ENCODE assay signal across 21 mouse cellular contexts in the genomic region with DNA sequence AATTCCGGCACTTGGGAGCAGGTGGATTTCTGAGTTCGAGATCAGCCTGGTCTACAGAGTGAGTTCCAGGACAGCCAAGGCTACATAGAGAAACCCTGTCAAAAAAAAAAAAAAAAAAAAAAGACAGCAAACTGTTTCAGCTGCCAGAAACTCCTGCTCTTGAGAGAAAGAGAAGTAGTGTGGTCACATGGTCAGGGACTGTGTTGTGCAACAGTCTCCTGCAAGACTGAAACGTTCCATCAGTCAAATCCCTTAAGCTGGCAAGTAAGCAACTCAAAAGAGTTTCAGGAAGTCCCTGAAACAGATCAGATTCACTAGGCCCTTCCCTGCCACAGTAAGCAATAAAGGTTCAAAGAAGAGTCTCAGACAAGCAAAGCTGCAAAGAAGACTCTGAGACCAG. TPM values are rescaled to one million over a fixed set of nuclear protein-coding genes. Genes with fewer than 3 reads are reported as not detected.
DNase-seq lines count a peak whose midpoint lies in the region; ATAC-seq and TF ChIP-seq lines count a peak whose summit lies in the region.
"Had no signal": no experiment of that assay in that cellular context is flagged by ENCODE, and none has a peak within 500 bp of the region (broad histone marks: within the 10 kb centered on the region; RNA-seq: fewer than 3 reads in every experiment).

No protein-coding gene starts in this region.

- WGBS in heart, embryonic 11.5 days (ENCODE audit: insufficient replicate concordance) = 66% methylated on average over 3 of the region's 3 CpGs
- 65% methylated on average over 3 of the region's 3 CpGs for WGBS in lung, adult 2 months
- WGBS in neural tube, embryonic 15.5 days = 75% methylated on average over 3 of the region's 3 CpGs

- H3K4me3 ChIP-seq in heart, embryonic 11.5 days (ENCODE audit: low read depth, low read length) = no peak overlapping the region
- no peak overlapping the region for H3K4me3 ChIP-seq in lung, adult 2 months (replicated peaks; ENCODE audit: extremely low read depth, low read depth, low read length)
- H3K4me3 ChIP-seq in neural tube, embryonic 15.5 days (replicated peaks) = no peak overlapping the region
- H3K4me3 ChIP-seq: liver, embryonic 13.5 days; megakaryocyte, embryonic 14.5 days; stomach, embryonic 15.5 days had no signal

- no peak for TF ChIP-seq POLR2A in lung, adult 2 months (IDR thresholded peaks at IDR 0.05; ENCODE audit: borderline replicate concordance, extremely low read depth, low read depth, low read length)

- no peak overlapping the region for H3K9ac ChIP-seq in heart, embryonic 11.5 days (ENCODE audit: low read depth, low read length)
- no peak overlapping the region for H3K9ac ChIP-seq in neural tube, embryonic 15.5 days (replicated peaks)
- H3K9ac ChIP-seq: liver, embryonic 13.5 days; stomach, embryonic 15.5 days had no signal

- H3K9me3 ChIP-seq in heart, embryonic 11.5 days (replicated peaks; ENCODE audit: control insufficient read depth, low read length) = no peaks in the 10 kb centered on the region
- no peaks in the 10 kb centered on the region for H3K9me3 ChIP-seq in neural tube, embryonic 15.5 days (replicated peaks)
- H3K9me3 ChIP-seq: liver, embryonic 13.5 days; stomach, embryonic 15.5 days had no signal

- H3K27me3 ChIP-seq in heart, embryonic 11.5 days (ENCODE audit: control insufficient read depth, insufficient read depth, low read length) = peaks cover 6% of the 10 kb centered on the region; the same call in 1 of the 2 replicates
- peaks cover 48% of the 10 kb centered on the region for H3K27me3 ChIP-seq in neural tube, embryonic 15.5 days (replicated peaks)

- peaks cover 21% of the 10 kb centered on the region for H3K4me1 ChIP-seq in heart, embryonic 11.5 days (ENCODE audit: control insufficient read depth, insufficient read depth, low read length)
- no peaks in the 10 kb centered on the region for H3K4me1 ChIP-seq in lung, adult 2 months (ENCODE audit: control insufficient read depth, insufficient read depth, low read length)
- peaks cover 9% of the 10 kb centered on the region for H3K4me1 ChIP-seq in neural tube, embryonic 15.5 days

- ATAC-seq in heart, embryonic 11.5 days (replicated peaks; ENCODE audit: insufficient number of reproducible peaks, low FRiP score, low TSS enrichment) = no peak
- ATAC-seq in common myeloid progenitor, adult 5-6 weeks (replicated peaks; ENCODE audit: low read depth, poor library complexity, severe bottlenecking) = peak; percentile 43; the same call in 1 of the 2 replicates
- peak; percentile 74 for ATAC-seq in monocyte, adult 5-6 weeks (replicated peaks; ENCODE audit: insufficient number of reproducible peaks, low FRiP score, low TSS enrichment, poor library complexity, severe bottlenecking)
- no peak for ATAC-seq in neural tube, embryonic 15.5 days (ENCODE audit: low FRiP score)
- ATAC-seq: CD4-positive, CD25-positive, alpha-beta regulatory T cell, adult 4 months; hindbrain, postnatal 0 days had no signal

- DNase-seq in heart, adult 9 months (ENCODE audit: low spot score in 2 of 2) = no peak
- DNase-seq in lung, postnatal 36 days = peak; percentile 69
- DNase-seq in lung, adult 2 months = no peak
- no peak for DNase-seq in embryo, embryonic 9.5 days (ENCODE audit: extremely low spot score)
- DNase-seq: adrenal gland, postnatal 36 days; gastrocnemius, postnatal 36 days; kidney, adult 8-10 months; kidney, postnatal 4 days; liver, embryonic 13.5 days; retina, postnatal 1 day; spleen, adult 18-20 months; thymus, postnatal 14 days had no signal

- no peaks in the 10 kb centered on the region for H3K36me3 ChIP-seq in heart, embryonic 11.5 days (ENCODE audit: control insufficient read depth, insufficient read depth, low read length)
- H3K36me3 ChIP-seq in neural tube, embryonic 15.5 days = no peaks in the 10 kb centered on the region
- H3K36me3 ChIP-seq: liver, embryonic 13.5 days; stomach, embryonic 15.5 days had no signal

- no peak overlapping the region for H3K4me2 ChIP-seq in heart, embryonic 11.5 days
- H3K4me2 ChIP-seq in neural tube, embryonic 15.5 days = no peak overlapping the region

- H3K27ac ChIP-seq in heart, embryonic 11.5 days (ENCODE audit: low read depth, low read length) = peak overlapping the region; percentile 80; the same call in 1 of the 2 replicates
- no peak overlapping the region for H3K27ac ChIP-seq in neural tube, embryonic 15.5 days (replicated peaks)
- H3K27ac ChIP-seq: hindbrain, postnatal 0 days; liver, embryonic 13.5 days; stomach, embryonic 15.5 days had no signal

- TF ChIP-seq CTCF in lung, adult 2 months (IDR thresholded peaks at IDR 0.05; ENCODE audit: insufficient read depth, low read length) = no peak

RNA-seq across cellular contexts. Expression of a gene that starts 4.9 kb away (rescaled TPM):
- 43.1 and 43.7 TPM in 2 replicates for polyA plus RNA-seq in heart, embryonic 11.5 days (2014; fragmentation: Nextera tagmentation; extraction: Ambion mirVana)
- 6.0 and 7.5 TPM in 2 replicates for polyA plus RNA-seq in lung, adult 2 months (2012; rRNA removed)
- 14.2 and 17.5 TPM in 2 replicates for total RNA-seq in common myeloid progenitor, adult 5-6 weeks (2017)
- total RNA-seq in monocyte, adult 5-6 weeks (2017) = 9.3 to 23.1 TPM (median 14.2 TPM) in 3 replicates
- polyA plus RNA-seq in neural tube, embryonic 15.5 days (2015; fragmentation: Nextera tagmentation; extraction: Ambion mirVana) = 0.92 and 3.1 TPM in 2 replicates

RNA-seq across cellular contexts. Expression of a gene that starts 5.7 kb away (rescaled TPM):
- 10.0 and 11.7 TPM in 2 replicates for polyA plus RNA-seq in heart, embryonic 11.5 days (2014; fragmentation: Nextera tagmentation; extraction: Ambion mirVana)
- 8.0 and 9.5 TPM in 2 replicates for polyA plus RNA-seq in lung, adult 2 months (2012; rRNA removed)
- total RNA-seq in common myeloid progenitor, adult 5-6 weeks (2017) = 1.1 and 4.4 TPM in 2 replicates
- total RNA-seq in monocyte, adult 5-6 weeks (2017) = 1.2 TPM in 1 of 3 replicates, not detected in the others
- 26.1 and 32.6 TPM in 2 replicates for polyA plus RNA-seq in neural tube, embryonic 15.5 days (2015; fragmentation: Nextera tagmentation; extraction: Ambion mirVana)
- total RNA-seq: neutrophil, adult 5-6 weeks had no signal
- polyA plus RNA-seq: CD4-positive, CD25-positive, alpha-beta regulatory T cell, adult 4 months had no signal

Comparison
In these comparisons a context has a peak if more than half of its experiments do, and no peak if none do; other contexts are left out.
1. ATAC-seq: peak in common myeloid progenitor, adult 5-6 weeks (single experiment) and monocyte, adult 5-6 weeks (single experiment); none in heart, embryonic 11.5 days (single experiment) and neural tube, embryonic 15.5 days (single experiment).